Mouse (Mus musculus) forelimb bud, embryonic 11.5 days (tissue): ENCODE measurements around the gene Adora3.

ENCODE experiments used
- DNase-seq: peaks from one replicate; pipeline ENCODE4 v3.0.0-alpha.2; 2012; ENCODE audit warnings: low read depth, low spot score

Gene Adora3

DNA sequence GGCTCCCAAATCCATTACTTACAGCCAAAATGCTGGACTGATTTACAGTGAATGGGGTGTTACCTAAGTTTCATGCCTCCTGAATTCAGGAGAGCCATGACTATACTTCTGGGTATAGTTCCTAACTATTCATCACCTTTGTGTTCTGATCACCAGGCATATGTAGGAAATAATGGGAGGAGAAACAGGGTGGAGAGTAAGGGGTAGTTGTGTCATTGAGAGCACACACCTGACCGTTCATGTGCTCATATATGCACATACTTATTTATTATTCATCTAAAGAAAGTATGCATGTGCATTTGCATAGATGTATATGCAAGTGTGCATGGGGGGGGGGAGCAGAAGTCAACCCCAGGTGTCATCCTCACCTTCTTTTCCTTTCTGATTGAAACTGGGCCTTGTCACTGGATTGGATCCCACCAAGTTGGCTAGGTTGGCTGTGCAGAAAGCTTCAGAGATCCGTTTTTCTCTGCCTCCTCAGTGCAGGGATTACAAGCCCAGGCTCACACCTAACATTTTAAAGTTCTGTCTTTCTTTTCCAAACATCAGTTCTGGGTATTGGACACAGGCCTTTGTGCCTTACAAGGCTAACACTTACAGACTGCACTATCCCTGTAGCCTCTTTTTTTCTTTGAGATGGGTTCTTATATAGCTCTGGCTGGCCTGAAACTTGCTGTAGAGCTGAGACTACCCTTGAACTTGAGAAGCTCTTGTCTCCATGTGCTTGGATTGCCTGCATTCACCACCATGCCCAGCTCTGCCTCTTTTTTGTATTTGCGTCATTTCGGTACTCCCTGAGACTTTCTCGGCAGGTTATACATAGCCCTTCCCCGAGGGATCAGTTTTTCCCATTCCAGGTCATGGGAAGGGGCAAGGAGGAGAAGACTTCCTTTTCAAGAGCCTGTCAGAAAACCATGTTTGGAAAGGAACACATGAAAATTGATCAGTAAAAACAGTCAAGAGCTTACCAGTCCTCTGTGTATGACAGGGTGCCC lies 3.1 kb downstream of the Adora3 start:
- DNase-seq, result no peak

DNA sequence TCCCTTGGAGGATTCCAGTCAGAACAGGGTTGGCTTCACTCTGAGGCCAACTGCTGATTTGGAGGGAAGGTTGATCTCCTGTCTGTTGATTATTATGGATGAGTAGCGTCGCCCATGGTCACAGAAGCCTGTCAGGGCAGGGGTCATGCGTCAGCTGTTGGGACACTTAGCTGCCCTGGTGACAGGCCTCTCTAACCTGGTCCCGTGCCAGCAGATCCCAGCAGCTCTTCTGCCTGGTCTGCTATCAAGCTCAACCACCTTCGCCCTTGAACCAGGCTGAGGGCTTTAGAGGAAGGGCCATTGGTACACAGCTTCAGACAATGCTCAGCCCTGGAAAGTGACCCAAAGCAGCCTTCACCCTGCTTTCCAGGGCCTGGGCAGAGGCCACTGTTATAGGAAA lies 5.4 kb downstream of the Adora3 start:
- no peak for DNase-seq

DNA sequence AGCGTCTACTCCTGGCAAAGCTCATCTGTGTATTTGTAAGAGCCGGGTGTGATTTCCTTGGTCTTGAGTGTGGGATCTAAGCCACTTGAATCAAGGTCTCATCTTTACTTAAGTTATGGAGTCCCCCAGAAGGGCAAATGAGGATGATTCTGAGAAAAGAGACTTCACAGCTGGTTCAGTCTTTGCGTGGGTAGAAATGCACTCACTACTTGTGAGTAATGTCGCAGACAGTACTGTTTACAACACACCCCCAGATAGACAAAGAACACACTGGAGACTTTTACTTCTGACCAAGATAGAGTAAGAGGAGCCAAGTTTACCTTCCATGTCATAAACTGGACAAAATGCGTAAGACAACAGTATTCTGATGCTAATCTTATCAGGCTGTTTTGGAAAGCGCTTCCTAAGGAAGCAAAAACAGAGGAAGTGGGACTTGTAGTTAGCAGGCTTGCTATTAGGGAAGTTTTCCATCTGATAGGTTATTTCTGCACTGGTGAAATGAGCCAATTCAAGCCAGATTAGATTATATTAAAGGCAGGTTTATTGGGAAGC lies 6.7 kb downstream of the Adora3 start:
- DNase-seq, result no peak

DNA sequence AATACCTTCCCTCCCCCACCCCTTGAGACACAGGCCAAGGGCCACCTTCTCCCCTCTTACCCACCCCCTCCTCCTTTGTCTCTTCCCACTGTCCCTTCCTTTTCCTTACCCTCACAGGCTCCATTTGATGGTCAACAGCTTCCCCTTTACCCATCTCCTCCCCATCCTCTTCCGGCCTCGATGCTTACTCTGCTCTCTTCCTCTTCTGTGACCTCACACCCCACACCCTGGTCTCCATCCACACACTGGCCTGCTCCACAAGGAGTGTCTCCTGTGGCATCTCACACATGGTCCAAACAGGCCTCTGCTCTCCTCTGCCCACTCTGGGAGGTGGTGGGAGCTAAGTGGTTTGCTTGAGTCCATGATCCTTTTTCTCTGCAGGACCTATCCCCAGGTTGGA lies 7.3 kb downstream of the Adora3 start:
- DNase-seq, result no peak

DNA sequence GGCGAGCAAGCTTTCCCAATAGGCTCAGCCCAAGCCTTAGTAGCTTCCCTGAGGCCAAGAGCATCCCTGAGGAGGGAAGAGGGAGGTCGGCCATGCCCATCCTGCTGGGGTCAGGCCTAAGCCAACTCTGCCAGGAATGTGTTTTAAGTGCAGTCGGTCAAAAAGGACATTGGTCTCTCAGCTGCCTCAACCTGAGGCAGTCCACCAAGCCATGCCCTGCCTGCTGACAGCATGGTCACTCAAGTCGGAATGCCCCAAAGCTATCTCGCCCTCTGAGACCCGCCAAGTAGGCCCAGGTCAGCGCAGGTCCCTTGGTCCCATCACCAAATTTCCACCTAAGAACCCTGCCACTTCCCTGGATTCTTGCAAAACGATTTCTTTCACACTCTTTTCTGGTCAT lies 8.1 kb downstream of the Adora3 start:
- DNase-seq, result no peak

DNA sequence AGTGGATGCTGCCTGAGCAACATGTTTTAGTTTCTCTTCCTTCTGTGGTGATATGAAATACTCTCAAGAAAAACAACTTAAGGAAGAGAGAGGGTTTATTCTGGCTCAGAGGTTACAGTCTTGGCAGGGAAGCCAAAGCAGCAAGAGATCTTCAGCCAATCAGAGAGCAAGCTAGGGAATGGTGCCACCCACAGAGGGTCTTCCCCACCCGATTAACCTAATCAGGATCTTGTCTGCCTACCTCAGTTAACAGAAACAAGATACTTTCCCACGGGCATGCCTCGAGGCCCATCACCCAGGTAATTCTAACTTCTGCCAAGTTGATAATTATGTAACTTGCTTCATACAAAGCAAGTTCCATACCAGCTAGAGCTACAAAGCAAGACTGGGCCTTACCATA lies 9.8 kb downstream of the Adora3 start:
- no peak for DNase-seq

DNA sequence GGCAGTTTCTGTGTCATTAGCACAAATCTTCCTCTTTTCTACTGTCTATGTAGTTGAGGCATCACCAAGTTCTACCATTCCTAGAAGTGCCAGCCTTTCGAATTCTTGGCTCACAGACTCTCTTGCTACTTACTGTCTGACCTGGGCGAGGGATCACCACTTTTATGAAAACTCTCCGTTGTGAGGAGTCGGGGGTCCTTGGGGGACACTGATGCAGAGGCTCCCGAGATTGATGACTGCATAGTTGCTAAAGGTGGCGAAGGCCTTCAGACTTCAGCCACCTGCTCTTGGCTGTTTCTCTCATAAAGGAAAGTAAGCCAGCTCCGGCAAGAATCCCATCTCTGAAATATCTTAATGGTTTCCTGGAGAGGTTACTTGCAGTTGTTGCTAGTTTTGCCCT lies 11.4 kb downstream of the Adora3 start:
- DNase-seq, result no peak

DNA sequence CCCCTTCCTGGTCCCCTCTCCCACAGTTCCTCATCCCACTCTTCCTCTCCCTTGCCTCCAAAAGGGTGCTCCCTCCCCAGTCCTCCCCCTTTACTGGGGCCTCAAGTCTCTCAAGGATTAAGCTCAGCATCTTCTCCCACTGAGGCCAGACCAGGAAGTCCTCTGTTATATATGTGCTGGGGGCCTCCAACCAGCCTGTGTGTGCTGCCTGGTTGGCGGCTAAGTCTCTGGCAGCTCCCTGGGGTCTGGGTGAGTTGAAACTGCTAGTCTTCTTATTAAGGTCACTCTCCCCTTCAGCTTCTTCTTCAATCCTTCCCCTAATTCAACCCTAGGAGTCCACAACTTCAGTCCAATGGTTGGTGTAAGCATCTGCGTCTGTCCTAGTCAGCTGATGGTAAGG lies 12.5 kb downstream of the Adora3 start:
- DNase-seq, result no peak

DNA sequence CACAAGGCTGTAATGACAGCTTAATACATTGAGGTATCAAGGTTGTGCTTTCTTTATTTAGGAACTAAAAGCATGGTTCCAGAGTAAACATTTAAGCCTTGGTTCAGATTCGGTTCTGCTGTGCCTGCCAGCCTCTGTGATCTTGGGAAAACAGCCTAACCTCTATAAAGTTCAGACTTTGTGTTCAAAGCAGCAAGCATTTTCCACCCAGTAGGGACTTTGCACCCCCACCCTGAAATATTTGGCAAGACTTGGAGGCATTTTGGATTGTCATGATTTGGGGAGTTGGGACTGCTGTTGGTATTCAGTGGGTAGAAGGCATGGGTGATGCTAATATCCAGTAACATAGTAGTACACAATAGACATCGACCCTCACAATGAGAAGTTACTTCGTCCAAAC lies 18.3 kb downstream of the Adora3 start:
- no peak for DNase-seq

DNA sequence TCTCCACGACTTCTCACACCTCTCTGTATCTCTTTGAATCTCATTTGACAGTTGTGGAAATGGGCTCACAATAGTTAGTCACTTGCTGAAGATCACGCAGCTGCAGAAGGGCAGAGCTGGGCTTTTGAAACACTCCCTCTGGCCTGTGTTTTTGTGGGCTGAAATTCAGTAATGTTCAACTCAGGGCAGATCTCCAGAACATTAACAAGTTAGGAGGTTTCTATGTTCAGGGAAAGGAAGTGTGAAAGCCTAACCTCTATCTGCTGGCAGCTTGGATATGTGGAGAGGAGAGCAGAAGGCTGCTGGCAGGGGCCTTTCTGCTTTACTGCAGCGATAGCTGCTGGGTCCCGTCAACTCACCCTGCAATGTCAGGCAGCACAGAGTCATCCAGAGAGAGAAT lies 19.6 kb downstream of the Adora3 start:
- DNase-seq, result no peak

DNA sequence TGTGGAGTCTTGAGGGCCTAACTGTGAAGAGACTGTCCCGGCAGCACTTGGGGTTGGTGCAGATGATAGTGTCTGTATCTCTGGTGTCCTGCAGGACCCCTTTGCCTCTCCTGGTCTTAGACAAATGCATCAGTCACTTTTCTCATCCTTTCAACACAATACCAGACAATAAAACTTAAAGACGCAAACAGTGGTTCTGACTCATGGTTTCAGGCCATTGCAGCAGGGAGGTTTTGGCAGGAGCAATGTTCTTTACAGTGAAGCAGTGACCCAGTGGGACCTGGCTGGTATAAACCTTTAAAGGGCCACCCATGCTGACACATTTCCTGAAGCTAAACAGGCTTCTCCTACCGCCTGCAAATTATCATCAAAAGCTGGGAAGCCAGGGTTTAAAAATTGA lies 20.5 kb downstream of the Adora3 start:
- DNase-seq, result no peak

DNA sequence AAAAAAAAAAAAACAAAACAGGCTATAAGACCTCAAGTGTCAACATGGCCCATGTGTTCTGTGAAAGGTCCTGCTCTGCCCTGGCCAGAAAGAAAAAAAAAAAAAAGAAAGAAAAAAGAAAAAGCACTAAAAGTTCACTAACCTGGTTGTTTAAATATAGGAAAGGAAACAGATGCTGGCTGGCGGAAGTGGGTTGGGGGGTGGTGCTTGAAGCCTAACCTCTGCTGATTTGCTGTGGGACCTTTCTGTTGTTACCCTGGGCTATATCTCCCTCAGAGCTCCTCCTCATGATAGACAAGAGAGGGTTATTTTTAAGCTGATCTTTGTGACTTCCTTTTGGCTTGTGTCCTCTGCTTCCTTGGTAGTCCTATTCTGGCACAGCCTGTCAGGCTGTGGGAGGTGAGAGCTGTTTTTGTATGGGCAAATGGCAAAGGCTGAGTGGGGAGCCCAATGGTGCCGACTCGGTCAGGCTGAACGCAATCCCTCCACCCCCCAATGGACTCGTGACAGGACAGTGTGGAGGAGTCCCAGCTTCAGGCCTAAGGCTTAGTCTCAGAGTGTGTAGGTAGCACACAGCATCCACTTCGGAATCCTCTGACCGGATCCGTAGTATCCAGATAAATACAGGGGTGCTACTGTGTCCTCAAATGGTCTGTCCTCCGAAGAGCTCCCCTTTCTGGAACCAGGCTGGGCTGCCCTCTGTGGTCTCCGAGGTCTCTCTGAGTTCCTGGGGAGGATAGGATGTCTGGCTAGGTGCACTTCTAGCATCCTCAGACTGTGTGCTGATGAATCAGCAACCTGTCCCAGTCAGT lies 21.3 kb downstream of the Adora3 start:
- no peak for DNase-seq

DNA sequence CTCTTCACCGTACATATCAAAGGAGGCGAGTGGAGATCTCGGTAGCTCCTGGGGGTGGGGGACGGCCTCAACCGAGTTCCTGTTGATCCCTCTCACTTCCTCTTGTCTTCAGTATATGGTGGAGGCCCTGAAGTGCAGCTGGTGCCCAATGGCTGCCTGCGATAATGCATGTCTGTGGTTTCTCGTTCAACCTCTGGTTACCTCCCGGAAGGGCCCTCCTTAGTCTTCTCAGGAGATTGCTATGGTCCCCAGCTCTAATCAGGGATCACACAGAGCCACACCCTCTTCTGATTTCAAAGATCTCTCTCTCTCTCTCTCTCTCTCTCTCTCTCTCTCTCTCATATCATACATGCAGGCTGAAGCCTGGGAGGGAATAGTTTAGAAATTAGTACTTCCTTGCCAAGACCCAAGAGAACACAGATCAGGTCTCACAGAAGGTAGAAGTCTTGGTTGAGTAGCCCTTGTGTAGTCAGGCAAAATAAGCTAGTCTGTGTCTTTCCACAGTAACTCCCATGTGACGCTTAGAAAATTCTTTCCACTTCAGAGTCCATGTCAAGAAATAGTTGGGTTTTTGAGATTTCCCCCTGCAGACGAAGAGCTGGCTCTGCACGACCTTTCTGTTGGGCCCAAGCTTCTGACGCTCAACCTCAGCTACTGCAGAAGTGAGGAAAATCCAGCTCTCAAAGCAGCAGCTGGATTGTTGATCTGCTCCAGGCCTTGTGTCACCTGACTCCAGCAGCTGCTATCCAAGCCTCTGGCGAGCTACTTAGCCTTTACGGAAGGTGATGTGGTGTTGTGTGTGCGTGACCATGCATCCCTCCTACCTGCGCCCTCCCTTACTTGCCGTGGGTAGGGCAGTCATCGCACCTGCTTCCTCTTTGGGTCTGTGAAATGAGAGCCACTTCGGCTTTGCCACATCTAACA lies 22.2 kb downstream of the Adora3 start:
- no peak for DNase-seq

DNA sequence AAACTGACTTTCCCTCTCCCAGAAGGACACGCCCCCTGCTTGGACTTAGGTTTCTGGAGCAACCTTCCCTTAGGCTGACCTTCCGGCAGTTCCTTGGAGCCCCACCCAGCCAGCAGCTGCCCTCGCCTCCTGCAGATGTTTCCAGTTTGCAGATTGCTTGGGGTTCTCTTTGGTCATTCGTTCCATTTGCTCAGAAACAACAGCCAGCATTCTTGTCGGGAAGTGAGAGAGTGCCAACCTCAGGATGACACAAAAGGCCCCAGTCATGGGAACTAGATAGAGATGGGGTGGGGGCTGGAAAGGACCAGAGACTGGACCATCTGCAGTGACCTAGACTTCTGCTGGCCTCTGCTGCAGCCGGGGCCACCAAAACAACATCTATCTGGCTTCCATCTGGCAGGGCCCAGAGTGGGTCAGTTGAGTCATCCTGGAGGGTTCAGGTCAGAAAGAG lies 23.3 kb downstream of the Adora3 start:
- peak; percentile 40 for DNase-seq

DNA sequence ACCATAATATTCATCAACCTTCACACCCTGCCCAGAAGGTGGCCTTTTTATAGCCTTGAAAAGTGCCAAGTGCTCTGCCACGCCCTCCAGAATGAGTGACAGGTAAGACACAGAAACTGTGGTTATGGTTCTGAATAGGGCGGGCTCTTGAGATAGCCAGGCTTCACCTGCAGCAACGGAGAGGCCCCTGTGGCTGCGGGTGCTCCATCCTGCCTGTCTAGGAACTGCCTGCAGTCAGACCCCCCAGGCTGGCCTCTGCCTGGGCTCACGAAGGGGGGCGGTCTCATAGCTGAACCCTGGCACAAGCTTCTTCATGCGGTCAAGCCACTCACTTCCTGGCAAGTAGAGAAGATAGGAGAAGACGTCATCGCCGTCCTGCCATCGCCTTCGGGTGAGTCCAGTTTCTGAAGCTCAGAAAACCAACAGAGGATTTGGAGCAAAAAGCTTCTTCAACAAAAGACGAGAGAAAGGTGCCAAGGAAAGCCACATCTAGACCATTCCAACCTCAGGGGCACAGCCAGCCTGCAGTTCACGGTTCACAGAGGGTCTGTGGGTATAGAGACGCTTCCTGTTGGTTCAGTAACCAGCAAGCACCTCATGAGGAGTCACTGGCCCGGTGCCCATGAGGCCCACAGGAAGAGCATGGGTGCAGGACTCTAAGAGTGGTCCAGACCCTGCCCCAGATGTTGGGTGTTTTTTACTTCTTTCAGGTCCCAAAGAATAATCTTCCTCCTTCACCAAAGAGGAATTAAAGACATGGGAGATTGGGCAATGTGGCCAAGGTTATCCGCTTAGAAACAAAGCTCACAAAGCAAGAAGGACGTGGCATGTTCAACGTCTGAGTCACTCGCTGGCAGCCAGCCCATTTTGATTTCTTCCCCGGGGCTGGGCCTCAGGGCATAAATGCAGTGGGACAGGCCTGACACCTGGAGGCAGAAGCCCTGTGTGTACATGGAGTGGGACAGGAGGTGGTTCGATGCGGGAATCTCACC lies 24.2 kb downstream of the Adora3 start:
- DNase-seq, result no peak

DNA sequence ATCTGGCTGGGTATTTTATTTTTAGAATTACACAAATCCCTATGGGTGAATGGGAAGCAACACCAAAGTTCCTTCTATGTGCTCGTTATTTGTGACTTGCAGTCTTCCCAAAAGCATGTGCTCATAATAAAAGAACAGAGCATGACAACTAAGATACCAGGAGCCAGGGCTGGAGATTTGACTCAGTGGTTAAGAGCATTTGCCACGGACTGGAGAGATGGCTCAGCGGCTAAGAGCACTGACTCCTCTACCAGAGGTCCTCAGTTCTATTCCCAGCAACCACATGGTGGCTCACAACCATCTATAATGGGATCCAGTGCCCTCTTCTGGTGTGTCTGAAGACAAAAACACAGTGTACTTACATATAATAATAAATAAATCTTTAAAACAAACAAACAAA lies 26.2 kb downstream of the Adora3 start:
- no peak for DNase-seq

DNA sequence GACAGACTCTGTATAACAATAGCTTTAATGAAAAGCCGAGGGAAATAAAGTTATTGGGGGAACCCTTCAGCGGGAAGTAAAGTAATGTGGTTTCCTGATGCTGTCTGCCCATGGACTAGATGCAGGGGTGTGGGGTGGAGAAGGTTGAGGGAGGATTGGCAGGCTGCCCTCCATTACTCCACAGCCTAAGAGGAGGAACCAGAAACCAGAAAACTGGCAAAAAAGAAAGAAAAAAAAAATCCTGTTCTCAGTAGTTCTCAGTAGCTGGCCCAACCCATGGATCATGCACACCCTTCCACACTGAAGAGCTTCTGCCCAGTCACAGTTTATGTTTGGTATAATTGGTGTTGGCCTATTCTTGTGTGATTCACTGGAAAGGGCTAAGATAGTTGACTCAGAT lies 27.7 kb downstream of the Adora3 start:
- DNase-seq, result no peak

DNA sequence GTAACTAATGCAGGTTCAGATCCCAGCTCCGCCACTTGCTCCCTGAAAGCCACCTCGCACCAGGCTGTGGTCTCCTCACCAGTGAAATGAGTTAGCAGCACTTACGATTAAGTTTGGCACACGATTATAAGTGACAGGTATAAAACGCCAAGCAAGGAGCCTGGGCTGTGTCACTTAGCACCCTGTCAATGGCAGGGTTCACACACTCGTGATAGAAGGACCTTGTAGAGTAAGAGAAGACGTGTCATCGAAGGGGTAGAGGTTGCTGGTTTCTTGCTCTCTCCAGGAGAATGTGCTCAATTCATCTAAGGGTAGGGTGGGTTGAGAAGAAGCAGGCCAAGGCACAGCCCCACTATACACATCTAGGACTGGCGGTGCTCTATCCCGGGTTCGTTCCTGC lies 28.2 kb downstream of the Adora3 start:
- DNase-seq, result no peak

DNA sequence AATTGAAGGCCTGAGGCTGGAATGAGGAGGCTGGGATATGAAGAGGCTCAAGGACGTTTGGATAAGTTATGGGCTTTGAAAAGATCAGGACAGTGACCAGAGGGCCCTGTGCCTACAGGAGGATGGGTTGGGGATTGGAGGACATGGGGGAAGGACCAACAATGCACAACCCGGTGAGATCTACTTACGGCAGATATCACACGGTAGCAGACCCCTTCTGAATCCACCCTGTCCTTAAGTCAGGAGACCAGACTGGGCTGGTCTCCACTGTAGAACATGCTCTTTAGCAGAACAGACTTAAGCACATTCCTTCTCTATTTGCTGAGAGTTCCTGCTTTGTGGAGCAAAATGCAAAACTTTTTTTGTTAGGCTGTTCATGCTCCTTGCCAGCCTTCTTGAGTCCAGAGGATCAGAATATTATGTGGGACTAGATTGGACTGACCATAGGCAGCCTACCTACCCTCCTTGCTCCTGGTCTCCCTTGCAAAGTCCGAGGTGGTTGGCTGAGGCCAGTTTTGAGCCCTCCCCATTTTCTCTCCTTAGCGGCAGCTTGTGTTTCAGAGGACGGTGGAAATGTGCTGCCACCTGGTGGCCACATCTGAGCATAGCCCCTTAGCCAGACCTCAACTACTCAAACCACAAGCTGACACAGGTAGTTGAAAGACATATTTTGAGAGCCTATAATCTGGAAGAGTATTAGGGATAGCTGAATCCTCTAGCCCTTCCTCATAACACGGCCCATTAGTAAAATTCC lies 28.9 kb downstream of the Adora3 start:
- peak; percentile 89 for DNase-seq
